ENCODE assay signal across 22 mouse cellular contexts in the genomic region with DNA sequence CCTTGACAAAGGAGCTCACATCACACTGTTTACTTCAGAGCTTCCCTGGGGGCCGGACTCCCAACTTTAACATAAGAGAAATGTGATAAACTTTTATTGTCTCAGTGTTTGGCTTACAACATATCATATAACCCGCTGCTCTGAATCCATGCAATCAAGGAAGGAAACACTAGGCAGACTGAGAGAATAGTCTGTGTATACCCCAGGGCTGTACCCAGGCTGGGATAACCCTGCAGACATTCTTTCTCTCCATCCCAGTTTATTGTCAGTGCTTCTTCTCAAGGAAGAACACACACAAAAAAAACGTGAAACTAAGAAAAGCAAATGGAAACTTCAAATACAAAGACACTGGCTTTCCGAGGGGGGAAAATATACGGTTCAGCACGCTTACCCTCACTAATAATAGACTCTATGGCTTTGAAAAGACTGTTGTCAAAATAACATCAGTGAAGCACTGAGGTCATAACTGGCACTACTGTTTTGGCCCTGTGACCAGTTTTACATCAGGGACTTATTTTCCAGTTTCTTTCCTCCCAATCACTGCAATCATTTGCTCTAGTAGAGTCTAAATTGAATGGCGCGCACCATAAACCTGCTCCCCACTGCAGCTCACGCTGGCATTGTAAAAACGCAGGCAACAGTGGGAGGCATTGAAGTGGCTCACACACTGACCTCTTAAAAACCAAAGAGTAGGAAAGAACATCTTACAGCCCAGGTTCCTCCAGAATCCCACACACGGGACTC.
A peak's percentile ranks its signal among the peaks of the same experiment; 100 is the strongest.
DNase-seq lines count a peak whose midpoint lies in the region; ATAC-seq lines count a peak whose summit lies in the region.
"Had no signal": no experiment of that assay in that cellular context is flagged by ENCODE, and none has a peak within 500 bp of the region (broad histone marks: within the 10 kb centered on the region; RNA-seq: fewer than 3 reads in every experiment).

No protein-coding gene starts in this region.

- no peak overlapping the region for H3K9ac ChIP-seq in kidney, embryonic 15.5 days
- H3K9ac ChIP-seq in forebrain, embryonic 14.5 days (ENCODE audit: low read length) = no peak overlapping the region
- no peak overlapping the region for H3K9ac ChIP-seq in hindbrain, embryonic 13.5 days
- H3K9ac ChIP-seq: liver, embryonic 12.5 days; neural tube, embryonic 12.5 days had no signal

- H3K27me3 ChIP-seq in kidney, embryonic 15.5 days = no peaks in the 10 kb centered on the region
- no peaks in the 10 kb centered on the region for H3K27me3 ChIP-seq in forebrain, embryonic 14.5 days (replicated peaks; ENCODE audit: control insufficient read depth, insufficient read depth, low read length)
- no peaks in the 10 kb centered on the region for H3K27me3 ChIP-seq in hindbrain, embryonic 13.5 days
- H3K27me3 ChIP-seq: liver, embryonic 12.5 days; neural tube, embryonic 12.5 days had no signal

- DNase-seq in kidney, adult 18-20 months = no peak
- DNase-seq in lung, postnatal 10 days = peak; percentile 2
- DNase-seq in lung, postnatal 36 days = no peak
- peak; percentile 79 for DNase-seq in forebrain, embryonic 14.5 days (ENCODE audit: low spot score)
- DNase-seq in ovary, postnatal 14 days (ENCODE audit: low spot score) = no peak
- DNase-seq: adrenal gland, postnatal 25 days; cerebellum, adult 11-12 months; cerebellum, postnatal 10 days; heart, postnatal 4 days; left cerebral cortex, postnatal 4 days; lung, adult 18-20 months; lung, postnatal 4 days; midbrain, embryonic 14.5 days; retina, postnatal 1 day had no signal

- H3K4me3 ChIP-seq in kidney, embryonic 15.5 days (replicated peaks) = no peak overlapping the region
- no peak overlapping the region for H3K4me3 ChIP-seq in forebrain, embryonic 14.5 days (ENCODE audit: low read depth, low read length)
- H3K4me3 ChIP-seq in hindbrain, embryonic 13.5 days = no peak overlapping the region
- H3K4me3 ChIP-seq: heart, embryonic 10.5 days; left cerebral cortex, adult 2 months; liver, embryonic 12.5 days; neural tube, embryonic 12.5 days had no signal

- peak overlapping the region; percentile 60; the same call in 1 of the 2 replicates for H3K27ac ChIP-seq in kidney, embryonic 15.5 days
- H3K27ac ChIP-seq in forebrain, embryonic 14.5 days (ENCODE audit: low read depth, low read length) = no peak overlapping the region; the same call in 1 of the 2 replicates
- no peak overlapping the region for H3K27ac ChIP-seq in hindbrain, embryonic 13.5 days
- H3K27ac ChIP-seq: heart, embryonic 10.5 days; left cerebral cortex, adult 2 months; liver, embryonic 12.5 days; neural tube, embryonic 12.5 days had no signal

- WGBS in kidney, embryonic 15.5 days = 48% methylated on average over 11 of the region's 11 CpGs
- 40% methylated on average over 11 of the region's 11 CpGs for WGBS in forebrain, embryonic 14.5 days
- WGBS in hindbrain, embryonic 13.5 days = 84% methylated on average over 11 of the region's 11 CpGs

- H3K4me2 ChIP-seq in kidney, embryonic 15.5 days = no peak overlapping the region
- H3K4me2 ChIP-seq in forebrain, embryonic 14.5 days (ENCODE audit: low read length) = no peak overlapping the region
- no peak overlapping the region for H3K4me2 ChIP-seq in hindbrain, embryonic 13.5 days
- H3K4me2 ChIP-seq: liver, embryonic 12.5 days; neural tube, embryonic 12.5 days had no signal

- H3K4me1 ChIP-seq in kidney, embryonic 15.5 days = peaks cover 15% of the 10 kb centered on the region
- peaks cover 9% of the 10 kb centered on the region; the same call in 1 of the 2 replicates for H3K4me1 ChIP-seq in forebrain, embryonic 14.5 days (ENCODE audit: control insufficient read depth, insufficient read depth, low read length)
- H3K4me1 ChIP-seq in hindbrain, embryonic 13.5 days (replicated peaks) = 0 out of 2 replicates have a peak, but pooled peaks cover 5% of the 10 kb centered on the region
- H3K4me1 ChIP-seq: heart, embryonic 10.5 days; liver, embryonic 12.5 days; neural tube, embryonic 12.5 days had no signal

- H3K36me3 ChIP-seq in kidney, embryonic 15.5 days = no peaks in the 10 kb centered on the region
- no peaks in the 10 kb centered on the region for H3K36me3 ChIP-seq in forebrain, embryonic 14.5 days (ENCODE audit: control insufficient read depth, insufficient read depth, low read length)
- H3K36me3 ChIP-seq in hindbrain, embryonic 13.5 days = no peaks in the 10 kb centered on the region
- H3K36me3 ChIP-seq: heart, embryonic 10.5 days; liver, embryonic 12.5 days; neural tube, embryonic 12.5 days had no signal

- peak; percentile 75; the same call in 1 of the 2 replicates for ATAC-seq in kidney, embryonic 15.5 days (replicated peaks; ENCODE audit: low FRiP score)
- peak; percentile 84 for ATAC-seq in forebrain, embryonic 14.5 days
- no peak for ATAC-seq in hindbrain, embryonic 13.5 days (ENCODE audit: low FRiP score)
- ATAC-seq: hindbrain, embryonic 16.5 days; intestine, postnatal 0 days; liver, embryonic 12.5 days had no signal

- no peaks in the 10 kb centered on the region for H3K9me3 ChIP-seq in kidney, embryonic 15.5 days (replicated peaks)
- no peaks in the 10 kb centered on the region for H3K9me3 ChIP-seq in forebrain, embryonic 14.5 days (replicated peaks; ENCODE audit: control insufficient read depth, low read length)
- no peaks in the 10 kb centered on the region for H3K9me3 ChIP-seq in hindbrain, embryonic 13.5 days
- H3K9me3 ChIP-seq: heart, embryonic 10.5 days; liver, embryonic 12.5 days; neural tube, embryonic 12.5 days had no signal

Comparison
In these comparisons a context has a peak if more than half of its experiments do, and no peak if none do; other contexts are left out.
1. DNase-seq: peak in lung, postnatal 10 days (single experiment) and forebrain, embryonic 14.5 days (single experiment); none in kidney, adult 18-20 months (single experiment), lung, postnatal 36 days (single experiment) and ovary, postnatal 14 days (single experiment).